Mouse (Mus musculus): ENCODE results near the gene Cntn6. TPM values are rescaled to one million over a fixed set of nuclear protein-coding genes. Genes with fewer than 3 reads are reported as not detected.

Gene Cntn6
- 0.12 TPM for polyA plus RNA-seq (2014; fragmentation: Illumina TruSeq; extraction: RNeasy Lipid Tissue Mini Kit (QIAGEN cat#74804); ENCODE audit: insufficient read depth, low read depth, low replicate concordance)

DNA sequence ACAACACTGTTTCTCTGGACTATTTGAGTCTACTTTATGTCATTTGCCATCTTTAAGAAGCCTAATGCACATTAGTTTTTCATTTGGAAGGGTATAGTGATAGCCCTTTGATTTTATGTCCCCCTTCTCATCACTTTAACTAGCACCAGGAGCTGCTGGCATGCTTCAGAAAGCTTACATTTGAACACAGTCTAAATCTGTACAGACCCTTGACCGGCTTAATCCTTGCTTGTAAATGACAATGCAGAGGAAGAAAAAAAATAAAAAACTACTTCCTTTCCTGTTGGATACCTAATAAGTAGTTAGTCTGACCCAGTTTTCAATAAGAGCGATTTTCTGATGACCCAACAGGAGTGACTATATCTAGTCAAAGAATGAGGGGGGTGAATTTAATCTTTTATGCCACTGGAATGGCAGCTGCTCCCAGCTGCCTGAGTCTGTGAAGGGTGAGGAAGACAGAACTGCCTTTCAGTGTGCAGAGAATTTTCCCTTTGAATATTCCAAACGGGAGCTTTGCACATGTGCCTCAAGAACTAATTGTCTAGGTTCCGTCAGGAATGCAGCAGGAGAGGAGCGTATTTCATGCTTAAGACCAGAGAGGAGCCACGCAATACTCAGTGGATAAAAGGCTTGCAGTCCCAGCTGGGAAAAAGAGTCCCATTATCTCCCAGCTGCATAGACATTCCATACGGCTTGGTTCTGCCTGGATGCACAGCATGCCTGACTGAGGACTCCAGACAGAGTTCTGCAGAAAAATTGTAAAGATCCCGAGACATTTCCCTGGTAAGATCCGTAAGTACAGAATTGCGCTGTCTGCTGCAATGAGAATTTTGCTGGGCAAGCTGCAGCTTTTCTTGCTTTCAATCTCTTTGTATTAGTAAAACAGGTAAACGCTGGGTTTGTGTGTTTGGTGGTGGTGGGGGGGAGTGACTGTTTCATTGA lies at the start of gene Cntn6:
Gene Cntn6, plus strand, starts transcription at position 301 of the 942 bp plus-strand sequence.

